Comparison of ENCODE assay signal across 11 mouse cellular contexts in the genomic region with DNA sequence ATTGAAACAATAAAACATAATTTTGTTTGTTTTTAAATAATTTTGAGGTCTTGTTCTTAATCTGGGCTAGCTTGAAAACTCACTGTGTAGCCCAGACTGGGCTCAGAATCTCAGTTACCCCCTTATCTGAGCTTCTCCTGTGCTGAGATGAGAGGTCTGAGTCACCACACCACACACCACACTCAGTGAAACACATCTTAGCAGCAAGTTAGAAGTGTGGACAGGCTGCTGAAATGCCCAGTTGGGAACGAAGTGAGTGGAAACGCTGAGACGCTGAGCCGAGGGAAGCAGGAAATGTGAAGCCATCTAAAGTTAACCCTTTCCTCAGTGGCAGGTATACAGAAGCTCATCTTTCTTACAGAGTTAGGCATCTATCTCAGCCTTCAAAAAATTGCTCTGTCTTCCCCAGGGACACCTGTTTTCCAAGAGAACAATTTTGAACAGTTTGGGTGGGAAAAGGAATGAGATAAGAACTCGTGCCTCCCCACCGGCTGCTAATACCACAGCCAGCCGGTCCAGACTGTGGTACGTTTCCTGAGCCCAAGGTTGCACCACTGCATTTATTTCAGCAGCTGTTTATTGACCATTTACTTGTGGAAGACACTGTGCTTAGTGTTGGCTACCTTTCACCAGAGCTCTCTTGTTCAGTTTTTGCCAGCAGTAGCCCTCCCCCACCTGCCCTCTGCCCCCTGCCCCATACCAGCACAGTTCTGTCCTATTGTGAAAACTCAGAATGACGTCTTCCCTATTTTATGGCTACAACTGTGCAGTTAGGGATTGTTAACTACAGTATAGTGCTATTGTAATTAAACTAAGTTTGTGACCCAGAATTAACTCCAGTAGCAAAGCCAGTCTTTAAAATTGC. TPM values are rescaled to one million over a fixed set of nuclear protein-coding genes. Genes with fewer than 3 reads are reported as not detected.
DNase-seq lines count a peak whose midpoint lies in the region; ATAC-seq lines count a peak whose summit lies in the region.
"Had no signal": no experiment of that assay in that cellular context is flagged by ENCODE, and none has a peak within 500 bp of the region (broad histone marks: within the 10 kb centered on the region; RNA-seq: fewer than 3 reads in every experiment).

No protein-coding gene starts in this region.

- intact Hi-C loops in heart, postnatal 36 days (cut with DNase I), result no loop called here

- peak; percentile 80 for ATAC-seq in heart, embryonic 15.5 days (replicated peaks; ENCODE audit: insufficient number of reproducible peaks, insufficient read depth, low FRiP score, low read depth)
- no peak for ATAC-seq in activated CD4-positive, CD25-positive, alpha-beta regulatory T cell, adult 4 months
- ATAC-seq: forebrain, postnatal 0 days had no signal

- peak overlapping the region; percentile 55 for H3K4me2 ChIP-seq in heart, embryonic 15.5 days

- no peaks in the 10 kb centered on the region for H3K36me3 ChIP-seq in heart, embryonic 15.5 days
- peaks cover 2% of the 10 kb centered on the region for H3K36me3 ChIP-seq in megakaryocyte, embryonic 14.5 days (replicated peaks; ENCODE audit: low read length)

- WGBS in heart, embryonic 15.5 days, result 9% methylated on average over 9 of the region's 9 CpGs

- DNase-seq in heart, postnatal 36 days, result no peak
- DNase-seq in adipocyte (ENCODE audit: low spot score), result peak; percentile 36
- peak; percentile 21 for DNase-seq in heart, postnatal 4 days
- no peak for DNase-seq in gastrocnemius, postnatal 4 days (ENCODE audit: low spot score in 2 of 2)
- DNase-seq: forebrain, postnatal 0 days; layer of hippocampus, postnatal 36 days; lung, postnatal 10 days had no signal

- no peaks in the 10 kb centered on the region for H3K9me3 ChIP-seq in heart, embryonic 15.5 days (replicated peaks)
- no peaks in the 10 kb centered on the region for H3K9me3 ChIP-seq in megakaryocyte, embryonic 14.5 days
- H3K9me3 ChIP-seq: hindbrain, embryonic 10.5 days had no signal

- H3K27me3 ChIP-seq in heart, embryonic 15.5 days, result no peaks in the 10 kb centered on the region
- no peaks in the 10 kb centered on the region for H3K27me3 ChIP-seq in megakaryocyte, embryonic 14.5 days (replicated peaks)

- H3K4me3 ChIP-seq in heart, embryonic 15.5 days, result peak overlapping the region; percentile 22
- H3K4me3 ChIP-seq in megakaryocyte, embryonic 14.5 days (replicated peaks), result peak overlapping the region; percentile 51
- H3K4me3 ChIP-seq: hindbrain, embryonic 10.5 days had no signal

- peak overlapping the region; percentile 61 for H3K27ac ChIP-seq in heart, embryonic 15.5 days
- H3K27ac ChIP-seq: hindbrain, embryonic 10.5 days had no signal

- peaks cover 21% of the 10 kb centered on the region for H3K4me1 ChIP-seq in heart, embryonic 15.5 days (replicated peaks)
- peaks cover 44% of the 10 kb centered on the region for H3K4me1 ChIP-seq in megakaryocyte, embryonic 14.5 days

- no peak overlapping the region for H3K9ac ChIP-seq in heart, embryonic 15.5 days
- H3K9ac ChIP-seq: forebrain, postnatal 0 days had no signal

RNA-seq across cellular contexts. Expression of a gene that starts 17.8 kb away (rescaled TPM):
- polyA plus RNA-seq in heart, embryonic 15.5 days (2015; fragmentation: Nextera tagmentation; extraction: Ambion mirVana), result 175 and 214 TPM in 2 replicates
- total RNA-seq in heart, postnatal 36 days (2021), result 100 to 1,000 TPM; 125 to 127 TPM
- total RNA-seq in heart, postnatal 4 days (2021), result 100 to 1,000 TPM; 205 to 216 TPM
- polyA plus RNA-seq in megakaryocyte, embryonic 14.5 days (2012; ENCODE audit: insufficient read depth, low replicate concordance), result 15.2 TPM in 1 of 2 replicates, not detected in the other
- polyA plus RNA-seq in activated CD4-positive, CD25-positive, alpha-beta regulatory T cell, adult 4 months (2017; shearing (Covaris generic)), result 100 to 1,000 TPM; 229 to 310 TPM
- 100 to 1,000 TPM; 163 to 168 TPM for total RNA-seq in gastrocnemius, postnatal 4 days (2021)

Comparison
In these comparisons a context has a peak if more than half of its experiments do, and no peak if none do; other contexts are left out.
1. DNase-seq: peak in adipocyte (single experiment) and heart, postnatal 4 days (single experiment); none in heart, postnatal 36 days (0 of 2) and gastrocnemius, postnatal 4 days (0 of 2).